Mouse (Mus musculus) layer of hippocampus, adult 18-20 months (tissue): ENCODE measurements around the gene Ifi35. TPM values are rescaled to one million over a fixed set of nuclear protein-coding genes. Genes with fewer than 3 reads are reported as not detected.

Source experiments
- microRNA-seq, 2 experiments: library from miRNA; unstranded; fragments of <30 nt; microRNA quantifications; one replicate each; pipeline ENCODE4 v1.2.0; 2021
- total RNA-seq, 2 experiments: library from RNA; stranded (reverse); gene quantifications; 2 replicates each; pipeline ENCODE4 v1.2.3; 2021

Gene Ifi35
- total RNA-seq, 2 experiments from 2014 or later, result 2.4 to 2.7 TPM

Small RNAs within 50 kb of the gene (microRNA-seq; reads per million reads assigned to microRNA genes)
- 0 to 0.74 reads per million in 2 experiments for gene Mir6929

Other genes starting within 250 kb of the Ifi35 start
- 10 to 100 TPM; 79.0 to 84.0 TPM for gene Ezh1, start 221.9 kb upstream of the Ifi35 start, total RNA-seq
- 10 to 100 TPM; 62.2 to 72.8 TPM for gene Ramp2, start 202.4 kb upstream of the Ifi35 start, total RNA-seq
- gene Vps25, start 194.7 kb upstream of the Ifi35 start, total RNA-seq, result 10 to 100 TPM; 61.8 to 65.6 TPM
- 10 to 100 TPM in 1 of 2 experiments, 1 to 10 TPM in 1; 9.8 to 10.4 TPM for gene Wnk4, start 187.8 kb upstream of the Ifi35 start, total RNA-seq
- under 1 TPM; 0.30 to 0.47 TPM for gene Cntd1, start 169.4 kb upstream of the Ifi35 start, total RNA-seq
- gene Coa3, start 169.3 kb upstream of the Ifi35 start, total RNA-seq, result 100 to 1,000 TPM; 102 to 103 TPM
- 100 to 1,000 TPM; 211 to 217 TPM for gene Becn1, start 146.1 kb upstream of the Ifi35 start, total RNA-seq
- gene Psme3, start 132.2 kb upstream of the Ifi35 start, total RNA-seq, result 100 to 1,000 TPM; 118 to 127 TPM
- gene Aoc2, start 123.3 kb upstream of the Ifi35 start, total RNA-seq, result 1 to 10 TPM; 6.3 to 7.0 TPM
- under 1 TPM; 0.36 to 0.47 TPM for gene Aoc3, start 117.8 kb upstream of the Ifi35 start, total RNA-seq
- gene G6pc, start 80.8 kb upstream of the Ifi35 start, total RNA-seq, result not detected
- 10 to 100 TPM; 45.9 to 51.1 TPM for gene Aarsd1, start 30.8 kb upstream of the Ifi35 start, total RNA-seq
- gene Gm27029, start 23.6 kb upstream of the Ifi35 start, total RNA-seq, result 1 to 10 TPM; 6.3 to 6.4 TPM
- gene Rundc1, start 23.3 kb upstream of the Ifi35 start, total RNA-seq, result 10 to 100 TPM; 36.5 to 36.8 TPM
- gene Ptges3l, start 23.1 kb upstream of the Ifi35 start, total RNA-seq, result 1 to 10 TPM in 1 of 2 experiments, under 1 TPM in 1; 0.99 to 2.0 TPM
- gene Rpl27, start 6.1 kb upstream of the Ifi35 start, total RNA-seq, result 10 to 100 TPM; 40.7 to 42.5 TPM
- 100 to 1,000 TPM; 111 to 120 TPM for gene Rnd2, start 16.6 kb downstream of the Ifi35 start, total RNA-seq
- 10 to 100 TPM; 32.1 to 33.8 TPM for gene Vat1, start 17.8 kb downstream of the Ifi35 start, total RNA-seq
- 1 to 10 TPM in 1 of 2 experiments, under 1 TPM in 1; 0.56 to 1.0 TPM for gene Brca1, start 103.5 kb downstream of the Ifi35 start, total RNA-seq
- 100 to 1,000 TPM; 134 to 138 TPM for gene Nbr1, start 103.7 kb downstream of the Ifi35 start, total RNA-seq
- gene Tmem106a, start 133.8 kb downstream of the Ifi35 start, total RNA-seq, result 1 to 10 TPM; 1.2 to 2.0 TPM
- gene Gm11634, start 150.8 kb downstream of the Ifi35 start, total RNA-seq, result not detected
- 10 to 100 TPM; 12.0 to 15.0 TPM for gene Rdm1, start 178.8 kb downstream of the Ifi35 start, total RNA-seq
- 10 to 100 TPM; 16.8 to 32.1 TPM for gene Arl4d, start 217.1 kb downstream of the Ifi35 start, total RNA-seq